Mouse (Mus musculus): ENCODE measurements around the gene Tsc22d3. TPM values are rescaled to one million over a fixed set of nuclear protein-coding genes. Genes with fewer than 3 reads are reported as not detected.
"Not testable (repeated sequence)": the region's sequence is repeated elsewhere in the genome, so short reads cannot be mapped to it uniquely, and the experiment has no call there.

Gene Tsc22d3
- polyA plus RNA-seq, 1 experiment from 2014 or later, result 109 TPM

DNA sequence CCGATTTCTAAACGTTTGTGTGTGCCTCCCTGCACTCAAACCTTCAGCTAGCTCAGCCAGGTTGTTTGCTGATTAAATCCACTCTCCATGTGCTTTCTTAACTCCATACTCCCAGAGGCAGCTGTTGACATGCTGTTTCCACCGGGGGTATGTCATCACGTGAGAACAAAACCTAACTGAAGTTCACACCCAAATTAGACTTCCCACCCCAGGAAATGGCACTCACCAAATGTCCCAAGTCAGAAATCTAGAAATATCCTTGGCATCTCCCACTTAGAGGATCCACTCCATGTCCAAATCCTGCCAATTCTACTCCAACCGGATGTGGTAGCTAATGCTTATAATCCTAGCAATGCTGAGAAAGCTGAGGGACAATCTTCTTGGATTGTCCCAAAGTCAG lies 100.2 kb downstream of the Tsc22d3 start:
- Histone ChIP-seq H3K36me3 (no peaks in the 10 kb centered on the region), H3K27me3 (ENCODE audit: low read depth, poor library complexity, severe bottlenecking) (peaks cover 84% of the 10 kb centered on the region), H3K4me3 (no peak overlapping the region), H3K4me1 (no peaks in the 10 kb centered on the region), H3K27ac (no peak overlapping the region), H3K9me3 (replicated peaks) (no peaks in the 10 kb centered on the region)
- DNase-seq (ENCODE audit: low spot score), result no peak
- 74% methylated on average over 5 of the region's 5 CpGs for WGBS

GRCm38 (mm10) chrX:140498431-140498830 lies 102.0 kb downstream of the Tsc22d3 start:
- H3K9me3 ChIP-seq (replicated peaks); H3K27ac ChIP-seq; H3K36me3 ChIP-seq; H3K4me3 ChIP-seq; DNase-seq (ENCODE audit: low spot score); H3K4me1 ChIP-seq: not testable (repeated sequence)
- WGBS, result 74% methylated on average over 4 of the region's 4 CpGs
- peaks cover 84% of the 10 kb centered on the region for H3K27me3 ChIP-seq (ENCODE audit: low read depth, poor library complexity, severe bottlenecking)

- H3K27ac ChIP-seq, result no peak overlapping the region
- no peak for DNase-seq (ENCODE audit: low spot score)
- peaks cover 85% of the 10 kb centered on the region for H3K27me3 ChIP-seq (ENCODE audit: low read depth, poor library complexity, severe bottlenecking)
- no peak overlapping the region for H3K4me3 ChIP-seq
- no peaks in the 10 kb centered on the region for H3K4me1 ChIP-seq
- H3K36me3 ChIP-seq, result no peaks in the 10 kb centered on the region
- H3K9me3 ChIP-seq (replicated peaks), result no peaks in the 10 kb centered on the region
- WGBS, result 90% methylated on average over 6 of the region's 6 CpGs
These were observed 106.3 kb downstream of the Tsc22d3 start for GRCm38 (mm10) chrX:140494170-140494569.

DNA sequence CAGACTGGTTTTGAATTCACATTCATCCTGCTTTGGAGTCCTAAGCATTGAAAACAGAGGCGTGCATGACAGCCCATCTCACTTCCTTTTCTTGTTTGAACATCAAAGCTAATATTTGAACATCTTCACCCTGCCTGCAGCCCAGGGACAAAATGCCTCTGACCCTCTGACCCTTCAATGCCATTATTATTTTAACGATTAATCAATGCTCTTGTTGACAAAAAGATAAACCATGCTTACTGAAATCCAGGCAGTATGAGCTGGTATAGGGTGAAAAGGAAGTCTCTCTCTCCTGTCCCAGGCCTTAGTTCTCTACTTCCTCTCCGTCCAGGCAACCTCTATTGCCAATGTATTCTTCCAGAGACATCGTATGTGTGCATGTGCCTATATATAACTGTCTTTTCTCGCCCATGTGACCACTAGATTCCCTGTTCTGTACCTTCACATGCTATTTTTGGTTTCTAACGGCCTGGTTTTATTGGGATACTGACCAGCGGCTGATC lies 106.9 kb downstream of the Tsc22d3 start:
- Histone ChIP-seq H3K4me1 (no peaks in the 10 kb centered on the region), H3K27ac (no peak overlapping the region), H3K9me3 (replicated peaks) (no peaks in the 10 kb centered on the region), H3K36me3 (no peaks in the 10 kb centered on the region), H3K27me3 (ENCODE audit: low read depth, poor library complexity, severe bottlenecking) (peaks cover 86% of the 10 kb centered on the region), H3K4me3 (no peak overlapping the region)
- DNase-seq (ENCODE audit: low spot score), result no peak
- WGBS, result 72% methylated on average over 7 of the region's 7 CpGs

GRCm38 (mm10) chrX:140491884-140492571 lies 108.4 kb downstream of the Tsc22d3 start:
- Histone ChIP-seq H3K27ac (no peak overlapping the region), H3K4me1 (no peaks in the 10 kb centered on the region), H3K36me3 (no peaks in the 10 kb centered on the region), H3K27me3 (ENCODE audit: low read depth, poor library complexity, severe bottlenecking) (peaks cover 85% of the 10 kb centered on the region), H3K9me3 (replicated peaks) (no peaks in the 10 kb centered on the region), H3K4me3 (no peak overlapping the region)
- DNase-seq (ENCODE audit: low spot score), result no peak
- WGBS, result 58% methylated on average over 10 of the region's 10 CpGs

GRCm38 (mm10) chrX:140490203-140490602 lies 110.3 kb downstream of the Tsc22d3 start:
- 90% methylated on average over 3 of the region's 3 CpGs for WGBS
- Histone ChIP-seq H3K4me1 (no peaks in the 10 kb centered on the region), H3K27me3 (ENCODE audit: low read depth, poor library complexity, severe bottlenecking) (peaks cover 92% of the 10 kb centered on the region)

More at GRCm38 (mm10) chrX:140490203-140490602, 110.3 kb downstream of the Tsc22d3 start:
- H3K9me3 ChIP-seq (replicated peaks), result no peaks in the 10 kb centered on the region
- no peak overlapping the region for H3K27ac ChIP-seq
- DNase-seq (ENCODE audit: low spot score), result no peak
- no peak overlapping the region for H3K4me3 ChIP-seq
- no peaks in the 10 kb centered on the region for H3K36me3 ChIP-seq

Other genes starting within 250 kb of the Tsc22d3 start
- gene Prps1, start 144.0 kb downstream of the Tsc22d3 start, polyA plus RNA-seq (2016; fragmentation: Nextera tagmentation; extraction: Ambion mirVana), result 95.7 and 111 TPM in 2 replicates
- gene Mid2, start 63.9 kb upstream of the Tsc22d3 start, polyA plus RNA-seq (2016; fragmentation: Nextera tagmentation; extraction: Ambion mirVana), result 1.3 TPM in 2 replicates
- not detected in 2 replicates for gene Tex13b, start 212.8 kb upstream of the Tsc22d3 start, polyA plus RNA-seq (2016; fragmentation: Nextera tagmentation; extraction: Ambion mirVana)